Mouse (Mus musculus) adrenal gland, adult 8-10 months (tissue): ENCODE data around the gene Ppip5k1. TPM values are rescaled to one million over a fixed set of nuclear protein-coding genes. Genes with fewer than 3 reads are reported as not detected.
A peak's percentile ranks its signal among the peaks of the same experiment; 100 is the strongest.

ENCODE experiments used
- DNase-seq: peaks from one replicate; pipeline ENCODE4 v3.0.0; 2022
- total RNA-seq, 4 experiments: library from RNA; stranded (reverse); gene quantifications; 2 replicates each; pipeline ENCODE4 v1.2.4; 2022

Gene Ppip5k1
- total RNA-seq, 4 experiments from 2014 or later = 46.6 to 69.1 (median 53.0) TPM

GRCm38 (mm10) chr2:121298131-121298530 is 57.1 kb downstream of the Ppip5k1 start:
- no peak for DNase-seq

GRCm38 (mm10) chr2:121297701-121298100 is 57.5 kb downstream of the Ppip5k1 start:
- no peak for DNase-seq

GRCm38 (mm10) chr2:121296754-121297231 is 58.4 kb downstream of the Ppip5k1 start:
- DNase-seq = no peak

GRCm38 (mm10) chr2:121295608-121296571 is 59.3 kb downstream of the Ppip5k1 start:
- no peak for DNase-seq

GRCm38 (mm10) chr2:121294753-121295607 is 60.2 kb downstream of the Ppip5k1 start:
- DNase-seq = no peak

- DNase-seq = no peak
Observed at GRCm38 (mm10) chr2:121294182-121294581, 61.0 kb downstream of the Ppip5k1 start.

GRCm38 (mm10) chr2:121292316-121293013 is 62.7 kb downstream of the Ppip5k1 start:
- DNase-seq = no peak

GRCm38 (mm10) chr2:121289730-121290540 is 65.3 kb downstream of the Ppip5k1 start:
- peak; percentile 22 for DNase-seq

- peak; percentile 93 for DNase-seq
Observed at GRCm38 (mm10) chr2:121288901-121289729, 66.1 kb downstream of the Ppip5k1 start, which contains the start of gene Map1a. Gene Map1a (plus strand): TSS chr2:121289600.

- DNase-seq = no peak
Observed at GRCm38 (mm10) chr2:121287850-121288249, 67.3 kb downstream of the Ppip5k1 start.

GRCm38 (mm10) chr2:121271928-121272516 is 83.2 kb downstream of the Ppip5k1 start:
- no peak for DNase-seq

- DNase-seq = peak; percentile 96
Observed at GRCm38 (mm10) chr2:121271236-121271927, 83.8 kb downstream of the Ppip5k1 start, which contains the start of gene Trp53bp1. Gene Trp53bp1 (minus strand): TSS chr2:121271407.

- no peak for DNase-seq
Observed at GRCm38 (mm10) chr2:121270521-121271235, 84.5 kb downstream of the Ppip5k1 start.

GRCm38 (mm10) chr2:121268446-121268845 is 86.8 kb downstream of the Ppip5k1 start:
- no peak for DNase-seq
